Mouse (Mus musculus) urinary bladder, postnatal 14 days (tissue): Measurements from ENCODE around the gene Adgrl3.
"Not testable (repeated sequence)": the region's sequence is repeated elsewhere in the genome, so short reads cannot be mapped to it uniquely, and the experiment has no call there.

Experiments used
- DNase-seq: peaks from one replicate; pipeline ENCODE4 v3.0.0; 2021; ENCODE audit warnings: low spot score

Gene Adgrl3

DNA sequence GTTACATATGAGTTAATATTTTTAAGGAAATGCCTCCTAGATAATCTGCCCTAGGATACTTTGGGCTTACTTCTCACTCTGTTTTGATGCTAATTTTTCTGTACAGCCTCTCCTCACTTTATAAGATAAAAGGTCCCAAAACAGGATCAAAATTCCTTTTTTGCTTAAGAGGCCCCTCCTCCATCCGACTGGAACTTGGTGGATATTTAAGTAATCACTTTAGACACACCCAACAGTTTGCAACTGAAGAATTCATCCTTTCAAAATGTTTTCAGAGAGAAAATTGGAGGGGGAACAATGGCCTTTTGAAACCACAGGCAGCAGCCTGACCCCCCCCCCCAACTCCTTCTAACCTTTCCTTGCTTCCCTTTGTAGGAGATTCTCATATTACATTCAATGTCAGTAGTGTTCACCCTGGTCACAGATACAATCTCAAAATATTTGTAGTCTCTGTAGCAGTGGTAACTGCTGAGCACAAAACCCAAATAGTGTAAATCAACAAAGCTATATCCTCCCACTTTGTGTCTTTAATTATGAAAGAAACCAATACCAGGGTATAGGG, 385.7 kb downstream of the Adgrl3 start:
- DNase-seq, result no peak

DNA sequence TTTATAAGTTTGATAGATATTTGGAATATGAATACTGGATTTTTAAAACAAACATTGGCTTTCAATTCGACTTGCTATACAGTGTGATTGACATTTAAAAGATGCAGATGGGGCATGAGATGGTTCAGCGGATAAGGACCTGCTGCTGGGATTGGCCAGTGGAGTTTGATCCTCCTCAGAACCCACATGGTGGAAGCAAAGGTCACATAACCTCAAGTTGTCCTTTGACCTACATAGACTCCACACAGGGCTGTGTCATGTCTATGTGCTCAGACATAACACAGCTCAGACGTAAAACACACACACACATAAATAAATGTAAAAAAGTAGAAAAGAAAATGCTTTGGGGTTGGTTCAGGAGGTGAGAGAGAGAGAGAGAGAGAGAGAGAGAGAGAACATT, 397.4 kb downstream of the Adgrl3 start:
- no peak for DNase-seq

DNA sequence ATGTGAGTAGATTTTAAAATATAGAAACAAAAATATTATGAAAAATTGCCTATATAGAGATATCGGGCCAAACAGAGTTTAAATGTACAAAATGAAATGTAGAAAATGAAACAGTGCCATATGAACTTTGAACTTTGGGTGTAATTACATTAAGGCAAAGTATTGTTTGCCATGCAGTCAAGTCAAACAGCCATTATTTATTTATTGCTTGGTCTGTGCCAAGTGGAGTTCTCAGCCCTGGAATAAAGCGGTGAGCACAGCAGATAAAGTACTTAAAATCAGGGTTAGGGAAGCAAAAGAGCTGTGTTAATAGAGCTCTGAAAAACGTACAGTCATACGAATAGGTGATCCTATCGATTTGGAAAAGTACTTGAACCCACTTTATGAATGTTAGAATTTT, 407.5 kb downstream of the Adgrl3 start:
- no peak for DNase-seq

DNA sequence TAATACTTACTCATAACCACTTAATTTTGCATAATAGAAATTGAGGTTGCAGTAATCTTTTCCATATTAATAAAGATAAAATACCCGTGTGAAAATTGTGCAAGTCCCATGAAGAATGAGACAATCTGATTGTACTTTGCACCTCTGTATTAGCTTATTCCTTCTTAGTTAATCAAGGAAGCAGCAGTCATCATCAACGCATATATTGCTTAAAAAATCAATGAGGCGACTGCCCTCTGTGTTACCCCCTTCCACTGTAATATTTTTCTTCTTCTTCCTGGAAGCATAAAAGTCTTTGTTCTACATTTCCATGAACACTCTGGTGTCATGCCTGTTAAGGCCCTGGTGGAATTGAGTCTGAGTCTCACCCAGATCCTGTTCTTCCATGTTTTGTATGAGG, 416.4 kb downstream of the Adgrl3 start:
- no peak for DNase-seq

DNA sequence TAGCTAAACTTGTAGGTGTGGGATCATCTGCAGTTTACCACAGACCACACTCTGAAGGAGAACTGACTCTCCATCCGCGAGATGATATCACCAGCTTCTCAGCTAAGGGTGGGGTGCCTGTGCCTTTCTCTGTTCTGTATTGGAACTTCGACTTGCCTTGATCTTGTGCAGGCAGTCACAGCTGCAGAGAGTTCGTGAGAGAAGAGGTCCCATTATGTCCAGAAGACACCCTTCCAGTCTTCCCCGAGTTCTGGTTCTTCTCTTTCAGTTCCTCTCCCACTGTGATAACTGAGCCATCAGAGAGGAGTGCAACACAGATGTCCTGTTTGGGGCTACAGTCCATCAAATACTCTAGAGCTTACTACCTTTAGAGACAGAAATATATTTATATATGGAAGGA, 422.2 kb downstream of the Adgrl3 start:
- DNase-seq, result no peak

DNA sequence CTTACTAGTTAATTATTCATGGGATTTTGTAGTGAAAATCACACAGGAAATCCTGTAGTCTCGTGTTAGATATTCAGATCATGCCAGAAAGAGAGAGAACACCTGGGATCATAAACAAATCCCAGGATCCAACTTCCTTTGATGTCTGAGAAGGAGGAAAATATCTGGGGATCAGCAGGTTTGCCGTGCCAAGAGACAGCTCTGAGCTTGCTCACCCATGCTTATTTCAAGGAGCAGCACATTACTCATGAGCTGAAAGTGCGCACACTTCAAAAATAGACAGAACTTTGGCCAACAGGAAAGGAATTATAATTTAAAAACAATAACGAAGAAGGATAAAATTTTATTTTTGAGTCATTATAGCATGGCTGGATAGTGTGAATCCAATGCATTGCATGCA, 446.0 kb downstream of the Adgrl3 start:
- no peak for DNase-seq

DNA sequence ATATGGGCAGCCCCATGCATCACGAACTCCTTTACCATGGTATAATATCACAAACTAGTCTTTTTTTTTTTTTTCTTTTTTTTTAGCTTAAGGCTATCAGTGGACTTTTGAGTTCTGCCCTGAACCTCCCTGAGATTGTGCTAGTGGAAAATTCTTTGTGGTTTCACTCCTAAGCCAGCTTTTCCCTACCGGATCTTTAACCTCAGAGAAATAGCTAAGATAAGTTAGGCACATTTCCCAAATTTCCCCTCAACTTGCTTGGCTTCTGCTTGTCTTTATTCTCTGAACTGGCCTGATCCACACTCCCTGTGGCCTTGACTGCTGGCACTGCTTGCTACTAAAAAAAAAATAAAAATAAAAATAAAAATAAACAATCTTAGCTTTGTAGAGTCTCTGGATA, 454.7 kb downstream of the Adgrl3 start:
- DNase-seq, result no peak

DNA sequence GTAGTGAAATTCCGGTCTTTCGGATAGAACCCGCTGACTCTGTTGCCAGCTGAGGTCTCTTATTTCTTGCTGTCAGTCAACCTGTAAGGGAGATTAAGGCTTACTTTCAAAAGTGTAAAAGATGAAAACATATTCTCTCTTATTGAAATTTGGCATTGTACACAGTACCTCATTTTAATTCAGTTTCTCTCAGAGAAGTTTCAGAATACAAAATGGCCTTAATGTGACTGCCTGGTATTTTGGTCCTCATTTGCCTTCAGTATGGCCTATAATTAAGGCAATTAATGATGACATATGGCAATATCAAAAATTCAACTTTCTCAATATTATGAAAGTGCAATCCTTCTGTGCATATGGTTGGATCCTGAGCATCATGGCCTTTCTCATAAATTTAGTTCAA, 455.5 kb downstream of the Adgrl3 start:
- no peak for DNase-seq

DNA sequence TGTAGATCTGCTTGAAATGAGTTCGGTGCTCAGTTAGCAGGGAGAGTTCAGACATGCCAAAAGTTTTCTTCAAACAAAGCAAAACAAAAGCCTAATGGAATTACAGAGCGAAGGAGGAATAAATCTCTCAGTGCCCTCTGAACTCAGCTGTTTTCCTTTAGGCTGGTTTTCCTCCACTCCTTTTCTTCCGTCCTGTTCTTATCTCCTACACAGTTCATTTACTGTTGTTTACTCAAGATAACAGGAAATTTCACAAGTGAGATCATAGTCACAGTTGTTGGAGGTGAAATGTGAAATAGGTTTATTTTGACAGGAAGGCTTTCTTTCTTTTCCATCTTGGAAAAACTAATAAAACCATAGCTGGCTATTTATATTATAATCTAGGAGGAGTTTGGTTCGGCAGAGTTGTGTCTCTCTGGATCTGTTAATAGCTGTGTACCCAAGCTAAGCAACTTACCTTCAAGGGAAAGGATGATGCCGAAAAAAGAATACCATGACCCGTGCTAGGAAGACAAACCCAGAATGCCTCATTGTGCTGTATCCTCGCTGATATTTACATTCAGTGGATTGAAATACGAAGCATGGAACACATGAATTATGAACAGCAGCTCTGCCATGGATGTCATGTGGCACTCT, 456.2 kb downstream of the Adgrl3 start:
- no peak for DNase-seq

DNA sequence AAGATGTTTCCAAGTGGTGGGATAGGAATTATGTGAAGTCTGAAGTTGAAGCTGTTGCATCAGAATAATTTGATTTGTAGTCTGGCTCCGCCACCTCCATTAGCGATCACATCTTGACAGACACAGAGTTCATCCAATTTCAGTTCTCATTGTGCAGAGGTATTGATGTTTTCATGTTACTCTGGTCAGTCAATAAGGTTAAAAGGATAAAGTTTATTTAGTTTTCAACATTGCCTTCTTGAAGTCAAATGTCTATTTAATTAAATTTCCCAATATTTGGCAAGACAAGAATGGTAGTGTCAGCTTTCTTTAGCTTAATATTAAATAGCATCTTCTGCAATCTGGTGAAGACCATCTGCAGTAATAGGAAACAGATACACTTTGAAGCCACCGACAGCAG, 461.0 kb downstream of the Adgrl3 start:
- DNase-seq, result no peak

DNA sequence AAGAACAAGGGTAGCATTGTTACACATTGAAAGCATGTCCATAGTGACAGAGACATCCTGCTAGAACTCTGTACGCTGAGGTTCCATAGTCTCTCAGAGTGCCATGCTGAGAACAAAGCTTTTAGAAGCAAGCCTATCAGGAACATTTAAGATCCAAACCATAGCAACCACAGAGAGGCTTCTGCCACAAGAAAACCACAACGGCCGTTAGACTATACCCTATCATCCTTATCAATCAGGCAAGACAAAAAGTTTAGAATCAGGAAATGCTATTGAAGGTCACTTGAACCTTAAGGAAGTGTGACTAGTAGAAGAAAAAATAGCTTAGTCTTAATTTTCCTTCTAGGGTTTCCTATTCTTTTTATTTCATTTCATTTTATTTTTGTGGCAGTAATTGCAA, 464.0 kb downstream of the Adgrl3 start:
- DNase-seq, result no peak

DNA sequence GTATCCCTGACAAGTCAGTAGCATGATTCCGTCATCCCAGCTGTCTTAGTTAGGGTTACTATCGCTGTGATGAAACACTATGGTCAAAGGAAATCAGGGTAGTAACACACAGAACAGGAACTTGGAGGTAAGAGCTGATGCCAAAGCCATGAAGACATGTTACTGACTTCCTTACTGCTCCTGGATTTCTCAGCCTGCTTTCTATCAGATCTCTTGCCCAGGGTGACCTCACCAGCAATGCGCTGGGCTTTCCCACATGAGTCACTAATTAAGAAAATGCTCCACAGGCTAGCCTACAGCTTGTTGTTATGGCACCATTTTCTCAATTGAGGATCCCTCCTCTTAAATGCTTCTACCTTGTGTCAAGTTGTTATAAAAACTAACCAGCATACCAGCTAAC, 481.1 kb downstream of the Adgrl3 start:
- no peak for DNase-seq

DNA sequence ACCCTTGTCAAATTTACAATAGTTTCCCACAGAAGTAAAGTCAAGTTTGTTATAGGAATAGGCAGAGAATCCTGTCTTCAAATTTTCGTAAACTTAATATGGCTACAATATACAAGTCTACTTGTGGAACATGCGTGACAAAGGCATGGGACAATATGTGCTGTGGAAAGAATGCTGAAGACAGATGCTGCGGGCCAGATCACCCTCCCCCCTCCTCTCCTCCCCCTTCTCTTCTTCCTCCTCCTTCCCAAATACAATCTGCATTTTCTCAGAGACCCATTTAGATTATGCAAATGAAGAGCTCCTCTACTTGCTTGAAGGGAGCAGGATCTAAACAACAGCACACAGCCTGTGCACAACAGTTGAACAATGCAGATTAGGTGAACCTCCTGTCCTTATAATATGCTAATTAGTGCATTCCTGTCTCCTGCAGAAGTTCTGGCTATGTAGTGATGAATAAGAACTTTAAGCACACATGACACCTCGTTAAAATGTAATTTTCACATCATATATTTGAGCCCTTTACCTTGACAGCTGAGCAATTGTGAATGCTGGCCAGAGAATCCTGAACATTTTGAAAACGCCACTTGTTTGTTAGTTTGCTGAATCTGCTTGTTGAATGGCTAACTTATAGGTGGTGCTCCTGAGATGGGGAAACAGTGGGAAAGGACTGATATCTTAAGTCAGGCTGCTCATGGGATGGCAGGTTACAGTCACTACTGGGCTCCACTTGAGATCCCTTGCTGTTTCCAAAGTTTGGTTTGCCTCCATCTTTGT, 499.0 kb downstream of the Adgrl3 start:
- no peak for DNase-seq

DNA sequence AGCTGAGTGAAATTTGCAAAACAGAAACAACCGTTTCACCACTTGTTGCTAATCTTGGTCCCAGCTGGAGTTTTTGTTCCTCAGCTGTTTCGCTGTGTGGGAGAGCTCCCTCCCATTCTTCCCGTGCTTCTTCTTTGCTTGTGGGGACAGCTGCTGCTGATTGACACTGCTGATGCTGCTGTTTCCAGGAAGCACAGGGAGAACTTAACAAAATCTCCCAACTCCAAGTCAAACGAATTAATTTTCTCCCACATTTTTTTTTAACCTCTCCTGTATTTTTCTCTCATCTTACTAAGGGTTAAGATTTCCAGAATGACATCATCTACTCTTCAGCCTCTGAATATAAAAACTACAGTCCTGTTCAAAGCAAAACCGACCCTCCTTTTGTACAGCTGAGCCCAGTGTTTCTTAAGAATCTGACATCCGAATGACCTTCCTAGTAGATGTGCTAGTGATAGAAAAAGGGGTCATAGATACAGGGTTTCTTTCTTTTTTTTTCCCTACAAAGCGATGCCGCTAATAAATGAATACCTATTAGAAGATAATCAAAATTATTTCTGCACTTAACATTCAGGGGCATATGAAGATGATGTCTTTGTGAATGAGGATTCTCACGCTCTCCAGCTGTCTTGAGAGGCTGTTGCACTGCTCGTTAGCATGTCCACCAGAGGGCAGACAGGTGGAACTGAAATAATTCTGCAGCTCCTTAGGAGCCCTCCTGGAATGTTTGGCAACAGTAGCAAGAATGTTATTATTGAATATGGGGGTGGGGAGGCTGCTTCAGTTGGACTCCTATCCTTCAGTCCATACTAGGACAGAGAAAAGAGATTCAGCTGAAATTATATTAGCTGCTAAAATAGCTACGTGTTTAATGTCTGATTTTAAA, 499.8 kb downstream of the Adgrl3 start:
- peak; percentile 64 for DNase-seq

DNA sequence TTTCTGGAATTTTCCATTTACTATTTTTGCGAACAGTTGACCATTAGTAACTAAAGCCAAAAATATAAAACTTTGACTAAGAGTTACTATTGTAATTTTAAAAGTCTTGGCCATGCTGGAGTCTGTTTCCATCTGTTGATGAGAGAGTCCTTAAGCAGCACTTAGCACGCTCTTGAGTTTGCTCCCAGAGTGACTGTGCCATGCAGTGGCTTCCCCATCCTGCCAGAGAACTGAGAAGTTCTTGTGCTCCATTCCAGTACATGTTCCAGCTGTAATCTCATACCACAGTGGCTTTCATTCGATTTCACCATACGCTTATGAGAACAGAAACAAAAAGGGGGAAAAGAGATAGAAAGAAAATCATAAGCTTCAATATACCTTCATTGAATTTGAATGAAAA, 502.8 kb downstream of the Adgrl3 start:
- no peak for DNase-seq

DNA sequence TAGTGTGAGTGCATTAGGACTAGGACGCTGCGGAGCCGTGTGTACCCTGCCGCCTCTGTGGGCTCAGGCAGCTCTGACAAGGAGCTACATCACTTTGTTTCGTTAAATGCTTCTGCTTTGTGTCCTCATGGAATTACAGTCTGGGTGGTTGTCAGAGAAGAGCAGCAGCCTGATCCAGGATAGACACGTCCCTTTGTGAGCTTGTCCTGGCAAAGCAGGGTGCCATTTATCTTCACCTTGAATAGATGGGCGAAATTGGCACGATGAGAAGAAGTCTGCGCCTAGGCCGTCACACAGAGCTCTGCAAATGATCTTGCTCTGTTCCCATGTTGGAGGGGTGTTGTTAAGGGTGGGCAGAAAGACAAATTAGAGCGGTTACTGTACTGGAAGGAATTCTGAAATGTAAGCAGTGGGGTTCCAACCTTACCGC, 504.6 kb downstream of the Adgrl3 start:
- DNase-seq, result no peak

DNA sequence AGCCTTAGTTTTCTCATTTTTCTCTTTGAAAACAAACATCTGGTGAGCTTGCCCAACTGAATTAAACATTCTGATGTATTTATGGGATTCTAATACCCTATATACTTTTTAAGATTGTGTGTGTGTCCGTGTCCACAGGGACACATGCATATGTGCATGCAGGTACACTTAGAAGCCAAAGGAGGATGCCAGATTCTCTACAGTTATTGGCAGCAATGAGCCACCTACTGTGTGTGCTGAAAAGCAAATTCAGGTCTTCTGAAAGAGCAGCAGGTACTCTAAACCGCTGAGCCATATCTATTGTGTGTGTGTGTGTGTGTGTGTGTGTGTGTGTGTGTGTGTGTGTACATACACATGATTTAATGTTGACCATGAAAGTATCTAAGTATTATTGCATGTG, 505.4 kb downstream of the Adgrl3 start:
- DNase-seq, result no peak

DNA sequence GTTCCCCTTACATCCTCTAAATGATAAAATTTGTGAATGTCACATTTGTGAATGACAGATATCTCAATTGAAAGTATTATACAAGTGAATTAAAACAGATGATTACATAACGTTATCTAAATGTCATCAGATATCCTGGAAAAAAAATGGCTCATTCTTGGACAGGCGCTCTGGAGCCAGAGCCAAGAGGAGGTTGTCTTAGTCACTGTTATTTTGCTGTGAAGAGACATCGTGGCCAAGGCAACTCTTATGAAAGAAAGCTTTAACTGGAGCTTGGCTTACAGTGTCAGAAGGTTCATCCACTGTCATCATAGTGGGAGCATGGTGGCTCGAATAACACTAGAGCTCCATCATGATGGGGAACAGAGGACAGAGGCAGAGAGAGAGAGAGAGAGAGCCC, 511.7 kb downstream of the Adgrl3 start:
- DNase-seq, result no peak

DNA sequence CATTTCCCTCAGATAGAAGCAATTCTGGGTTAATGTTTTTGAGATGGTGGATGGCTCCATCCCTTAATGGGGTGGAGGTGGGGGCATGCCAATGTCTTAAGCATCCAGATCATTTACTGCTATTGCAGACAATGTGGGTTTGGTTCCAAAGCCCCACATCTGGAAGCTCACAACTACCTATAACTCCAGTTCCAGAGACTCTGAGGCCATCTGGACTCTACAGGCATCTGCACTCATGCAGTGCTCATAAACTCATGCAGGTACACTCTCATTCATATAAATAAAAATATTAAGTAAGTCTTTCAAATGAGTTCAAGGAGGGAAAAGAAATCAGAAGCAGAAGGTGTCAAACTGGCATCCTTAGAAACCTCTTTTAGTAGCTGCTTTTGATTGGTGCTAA, 530.3 kb downstream of the Adgrl3 start:
- DNase-seq, result no peak

DNA sequence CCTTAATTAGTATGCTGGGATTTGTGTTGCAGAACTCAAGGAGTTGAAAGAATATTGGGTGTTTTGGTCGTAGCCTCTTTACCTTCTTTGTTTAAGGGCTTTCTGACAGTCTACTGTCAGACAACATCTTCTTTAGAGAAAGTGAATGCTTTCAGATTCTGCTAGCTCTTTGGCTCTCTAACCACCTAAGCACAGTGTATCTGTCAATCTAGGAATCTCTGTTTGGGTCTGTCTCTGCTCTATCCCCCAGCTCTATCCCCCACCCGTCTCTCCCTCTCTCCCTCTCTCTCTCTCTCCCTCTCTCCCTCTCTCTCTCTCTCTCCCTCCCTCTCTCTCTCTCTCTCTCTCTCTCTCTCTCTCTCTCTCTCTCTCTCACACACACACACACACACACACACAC, 535.2 kb downstream of the Adgrl3 start:
- DNase-seq, result not testable (repeated sequence)

DNA sequence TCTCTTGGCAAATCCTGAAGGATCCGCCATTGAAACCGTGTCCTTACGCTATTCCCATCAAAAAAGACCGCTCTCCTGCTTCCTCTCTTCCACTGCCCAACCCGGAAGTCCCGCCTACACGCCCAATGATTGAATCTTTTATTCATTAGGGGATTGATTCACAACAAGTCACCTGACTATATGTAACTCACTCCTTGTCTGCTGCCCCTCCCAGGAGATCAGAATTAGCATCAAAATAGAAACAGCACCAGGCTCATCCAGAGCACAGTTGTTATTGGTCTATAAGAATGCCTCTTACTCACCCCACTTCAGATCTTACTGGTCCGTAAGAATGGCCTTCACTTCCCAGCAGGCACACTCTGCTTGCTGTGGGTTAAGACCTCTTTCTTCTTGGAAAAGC, 536.1 kb downstream of the Adgrl3 start:
- DNase-seq, result no peak

DNA sequence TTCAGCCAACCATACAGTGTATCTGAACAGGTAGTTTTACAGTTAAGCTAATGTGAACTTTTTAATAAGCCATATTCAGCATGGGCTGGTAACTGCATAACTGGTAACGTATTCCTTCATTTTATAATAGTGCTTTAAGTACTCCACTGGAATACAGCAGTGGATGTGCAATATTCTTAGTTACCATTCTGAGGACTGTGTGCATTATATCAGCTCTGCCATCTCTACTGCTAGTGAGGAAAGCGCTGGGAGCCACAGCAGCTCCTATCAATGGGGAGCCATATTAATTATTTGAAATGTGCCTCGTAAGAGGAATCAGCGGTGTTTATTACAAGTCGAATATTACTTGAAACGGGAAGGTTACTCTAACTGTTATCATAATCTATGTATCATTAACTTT, 539.0 kb downstream of the Adgrl3 start:
- no peak for DNase-seq

DNA sequence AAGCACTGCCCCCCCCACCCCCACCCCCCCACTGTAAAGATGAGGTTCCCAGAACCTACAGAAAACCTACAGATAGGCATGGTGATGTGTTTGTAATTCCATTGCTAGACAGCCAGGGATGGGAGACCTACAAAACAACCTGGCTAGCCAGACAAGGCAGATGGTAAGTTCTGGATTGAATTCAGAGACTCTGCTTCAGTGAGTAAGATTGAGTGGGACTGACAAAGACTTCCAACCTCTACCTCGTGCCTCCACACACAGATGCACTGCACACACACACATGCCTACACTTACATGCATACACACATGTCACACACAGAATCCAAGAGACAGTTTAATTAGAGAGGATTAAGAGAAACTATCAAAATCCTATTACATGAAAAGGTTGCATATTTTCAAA, 544.4 kb downstream of the Adgrl3 start:
- DNase-seq, result no peak
